Mouse (Mus musculus): ENCODE data around the gene Hoxd9.

- TF ChIP-seq CTCF (IDR thresholded peaks at IDR 0.05), result no peak
- TF ChIP-seq POLR2A (IDR thresholded peaks at IDR 0.05; ENCODE audit: insufficient read depth, low read depth, low read length), result no peak
- no peak for TF ChIP-seq EP300 (IDR thresholded peaks at IDR 0.05; ENCODE audit: insufficient read depth, low read depth, low read length)
Measured at GRCm38 (mm10) chr2:74732513-74733316, 35.2 kb downstream of the Hoxd9 start.
